Mouse (Mus musculus) limb, embryonic 14.5 days (tissue): ENCODE measurements around the gene Sh2b3. TPM values are rescaled to one million over a fixed set of nuclear protein-coding genes. Genes with fewer than 3 reads are reported as not detected.

ENCODE experiments used
- ATAC-seq: fragments of 200-750 bp; cut with Nextera tagmentation; 2 replicates; pipeline ENCODE4 v1.8.0; 2017; ENCODE audit warnings: low read depth, moderate number of reproducible peaks, moderate TSS enrichment; ENCODE audit not compliant: low FRiP score
- DNase-seq: peaks from one replicate; pipeline ENCODE4 v3.0.0-alpha.2; 2015; ENCODE audit warnings: low spot score
- H3K27ac ChIP-seq: fragments of 300-500 bp; sonication (generic); replicated peaks from 2 replicates; pipeline ENCODE4 v1.5.1; 2014; ENCODE audit warnings: low read depth, mild to moderate bottlenecking, low read length, moderate library complexity, mixed read lengths
- H3K27me3 ChIP-seq: fragments of 300-500 bp; sonication (generic); 2 replicates; pipeline ENCODE4 v1.6.1; 2014; ENCODE audit warnings: low read length, mixed read lengths; ENCODE audit not compliant: control insufficient read depth, insufficient read depth
- H3K36me3 ChIP-seq: fragments of 300-500 bp; sonication (generic); 2 replicates; pipeline ENCODE4 v1.6.1; 2014; ENCODE audit warnings: mild to moderate bottlenecking, low read length, moderate library complexity, mixed read lengths; ENCODE audit not compliant: control insufficient read depth, insufficient read depth
- H3K4me1 ChIP-seq: fragments of 300-500 bp; sonication (generic); 2 replicates; pipeline ENCODE4 v1.6.1; 2014; ENCODE audit warnings: antibody characterized with exemption, low read length, mixed read lengths; ENCODE audit not compliant: control insufficient read depth, insufficient read depth
- H3K4me2 ChIP-seq: fragments of 300-500 bp; sonication (generic); replicated peaks from 2 replicates; pipeline ENCODE4 v1.6.1; 2014; ENCODE audit warnings: low read depth, mild to moderate bottlenecking, low read length, moderate library complexity; ENCODE audit not compliant: severe bottlenecking
- H3K4me3 ChIP-seq: fragments of 300-500 bp; sonication (generic); replicated peaks from 2 replicates; pipeline ENCODE4 v1.5.1; 2014; ENCODE audit warnings: low read length
- H3K9ac ChIP-seq: fragments of 300-500 bp; sonication (generic); 2 replicates; pipeline ENCODE4 v1.6.1; 2014; ENCODE audit warnings: mild to moderate bottlenecking, low read depth, low read length, moderate library complexity; ENCODE audit not compliant: severe bottlenecking
- H3K9me3 ChIP-seq: fragments of 300-500 bp; sonication (generic); 2 replicates; pipeline ENCODE4 v1.6.1; 2016; ENCODE audit warnings: low read length; ENCODE audit not compliant: control insufficient read depth
- POLR2A ChIP-seq: fragments of 200-500 bp; IDR thresholded peaks from 2 replicates; pipeline ENCODE4 v1.8.0; 2012; ENCODE audit warnings: inconsistent platforms, mild to moderate bottlenecking, moderate library complexity, borderline replicate concordance; ENCODE audit not compliant: insufficient read depth, insufficient read length; ENCODE audit errors: extremely low read depth
- WGBS: fragments of 180-500 bp; shearing (Covaris S2); extraction: QIAGEN DNeasy Blood & Tissue Kit; methylation state at CpG from one replicate; pipeline ENCODE4 v1.1.7; 2014; 5-methylcytosine and 5-hydroxymethylcytosine counted together
- polyA plus RNA-seq, 2 experiments: library from polyadenylated mRNA; depleted of rRNA in 1 of 2; stranded (reverse) in 1 of 2; unstranded in 1 of 2; fragments of >200 nt; fragmentation: Nextera tagmentation in 1 of 2; extraction: Ambion mirVana in 1 of 2; gene quantifications; 2 replicates each; pipeline versions ENCODE4 v1.2.1 to v1.2.3; 2012 to 2014

Sh2b3 gene
- polyA plus RNA-seq, 2 experiments = 18.5 to 24.1 TPM

DNA sequence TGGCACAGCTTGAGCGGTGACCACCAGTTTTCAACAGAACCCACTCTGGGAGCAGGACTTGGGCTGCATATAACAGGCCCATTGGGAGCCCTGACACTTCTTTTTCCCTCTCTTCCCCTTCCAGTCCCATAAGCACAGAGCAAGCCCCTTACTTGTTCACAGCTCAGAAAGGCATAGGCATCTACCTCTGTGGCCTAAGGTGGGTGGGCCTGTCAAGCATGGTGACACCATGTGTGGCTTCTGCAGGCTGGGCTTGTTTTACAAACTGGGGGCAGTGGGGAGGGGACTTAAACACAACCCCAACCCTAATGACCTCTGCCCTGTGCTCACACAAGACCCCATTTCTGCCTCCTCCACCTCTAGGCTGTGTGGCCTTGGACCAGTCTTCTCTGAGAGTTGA is 13.8 kb downstream of the Sh2b3 start:
- TF ChIP-seq POLR2A = no peak
- H3K9ac ChIP-seq = no peak overlapping the region
- peaks cover 4% of the 10 kb centered on the region; the same call in 1 of the 2 replicates for H3K27me3 ChIP-seq
- no peak for ATAC-seq
- no peaks in the 10 kb centered on the region for H3K9me3 ChIP-seq
- 82% methylated on average over 1 of the region's 1 CpGs for WGBS
- H3K36me3 ChIP-seq = peaks cover 38% of the 10 kb centered on the region
- H3K27ac ChIP-seq = no peak overlapping the region
- DNase-seq = no peak
- peaks cover 7% of the 10 kb centered on the region; the same call in 1 of the 2 replicates for H3K4me1 ChIP-seq
- H3K4me2 ChIP-seq = no peak overlapping the region
- no peak overlapping the region for H3K4me3 ChIP-seq

DNA sequence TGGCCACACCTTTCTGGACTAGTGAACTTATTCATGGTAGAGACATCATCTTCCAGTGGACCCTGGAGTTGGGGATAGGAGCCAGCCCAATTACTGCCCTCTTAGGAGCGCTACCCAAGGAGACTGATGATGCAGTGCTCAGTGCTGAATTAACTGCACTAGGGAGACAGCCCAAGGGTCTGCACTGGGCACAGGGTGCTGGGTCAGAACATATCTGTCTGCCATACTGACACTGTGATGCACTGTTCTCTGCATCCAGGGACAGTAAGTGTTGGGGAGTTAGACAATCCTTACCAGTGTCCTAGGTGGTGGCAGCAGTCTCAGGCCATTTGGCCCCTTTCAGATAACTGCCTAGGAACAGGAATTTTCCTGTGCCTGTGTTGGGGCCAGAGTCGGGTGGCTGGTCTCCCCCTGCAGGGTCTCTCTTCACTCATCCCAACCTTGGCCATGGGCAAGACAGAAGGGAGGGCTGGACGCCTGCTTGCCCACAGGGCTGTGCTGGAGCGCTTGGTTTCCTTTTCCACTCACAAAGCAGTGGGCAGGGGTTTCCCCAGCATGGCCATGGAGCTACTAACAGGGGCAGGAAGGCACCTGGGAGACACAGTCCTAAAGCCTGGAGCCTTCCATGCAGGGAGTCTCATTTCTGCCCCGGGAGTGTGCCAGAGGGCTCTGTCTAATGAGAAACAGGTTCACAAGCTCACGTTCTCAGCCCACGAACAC is 14.5 kb downstream of the Sh2b3 start:
- Histone ChIP-seq H3K27me3 (no peaks in the 10 kb centered on the region), H3K4me2 (no peak overlapping the region), H3K4me3 (no peak overlapping the region), H3K36me3 (peaks cover 38% of the 10 kb centered on the region), H3K27ac (no peak overlapping the region), H3K9ac (no peak overlapping the region), H3K4me1 (0 out of 2 replicates have a peak, but pooled peaks cover 4% of the 10 kb centered on the region), H3K9me3 (no peaks in the 10 kb centered on the region)
- DNase-seq (no peak), ATAC-seq (no peak)
- whole genome bisulfite sequencing = 35% methylated on average over 5 of the region's 7 CpGs
- TF ChIP-seq POLR2A = no peak

DNA sequence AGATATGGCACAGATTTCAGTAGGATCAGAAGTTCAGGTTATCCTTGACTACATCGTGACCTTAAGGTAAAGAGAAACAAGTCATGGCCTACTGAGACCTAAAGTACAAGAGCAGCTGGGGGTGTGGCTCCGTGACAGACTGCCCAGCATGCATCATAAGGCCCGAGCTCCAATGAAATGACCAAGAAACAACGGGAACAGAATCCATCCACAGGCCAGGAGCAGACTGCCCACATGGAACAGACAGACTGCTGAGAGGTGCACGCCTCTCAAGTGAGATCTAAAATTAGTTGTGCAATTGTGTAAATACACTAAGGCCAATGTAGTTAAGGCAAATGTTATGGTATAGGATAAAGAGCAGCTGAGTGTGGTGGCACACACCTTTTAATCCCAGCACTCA is 15.9 kb downstream of the Sh2b3 start:
- H3K4me1 ChIP-seq = 0 out of 2 replicates have a peak, but pooled peaks cover 4% of the 10 kb centered on the region
- DNase-seq (no peak), ATAC-seq (no peak)
- H3K9me3 ChIP-seq = no peaks in the 10 kb centered on the region
- H3K27me3 ChIP-seq = no peaks in the 10 kb centered on the region
- WGBS = 81% methylated on average over 5 of the region's 5 CpGs
- no peak overlapping the region for H3K27ac ChIP-seq
- no peak overlapping the region for H3K9ac ChIP-seq
- H3K4me2 ChIP-seq = no peak overlapping the region
- no peak overlapping the region for H3K4me3 ChIP-seq
- H3K36me3 ChIP-seq = peaks cover 50% of the 10 kb centered on the region
- no peak for TF ChIP-seq POLR2A

DNA sequence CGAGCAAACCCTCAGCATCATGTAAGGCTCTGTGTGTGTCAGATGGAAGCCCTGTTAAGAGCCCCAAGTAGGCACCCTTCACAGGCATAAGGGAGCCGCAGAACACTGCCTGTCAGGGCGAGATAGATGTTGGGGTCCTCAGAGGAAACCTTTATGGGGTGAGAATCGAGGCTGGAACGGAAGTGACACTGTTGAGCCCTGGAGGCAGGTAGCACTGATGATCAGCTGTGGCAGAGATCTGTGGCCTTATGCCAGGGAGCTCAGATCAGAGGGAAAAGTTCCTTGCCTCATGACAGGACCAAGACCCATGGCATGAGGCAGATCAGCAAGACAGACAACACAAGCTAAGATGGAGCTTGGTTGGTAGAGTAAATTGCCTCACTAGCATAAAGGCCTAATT is 16.3 kb downstream of the Sh2b3 start:
- ATAC-seq (no peak), DNase-seq (no peak)
- no peak overlapping the region for H3K9ac ChIP-seq
- H3K4me1 ChIP-seq = 0 out of 2 replicates have a peak, but pooled peaks cover 4% of the 10 kb centered on the region
- no peaks in the 10 kb centered on the region for H3K9me3 ChIP-seq
- no peak overlapping the region for H3K27ac ChIP-seq
- H3K4me3 ChIP-seq = no peak overlapping the region
- no peak for TF ChIP-seq POLR2A
- WGBS = 79% methylated on average over 5 of the region's 5 CpGs
- no peak overlapping the region for H3K4me2 ChIP-seq
- peaks cover 55% of the 10 kb centered on the region for H3K36me3 ChIP-seq
- H3K27me3 ChIP-seq = no peaks in the 10 kb centered on the region

DNA sequence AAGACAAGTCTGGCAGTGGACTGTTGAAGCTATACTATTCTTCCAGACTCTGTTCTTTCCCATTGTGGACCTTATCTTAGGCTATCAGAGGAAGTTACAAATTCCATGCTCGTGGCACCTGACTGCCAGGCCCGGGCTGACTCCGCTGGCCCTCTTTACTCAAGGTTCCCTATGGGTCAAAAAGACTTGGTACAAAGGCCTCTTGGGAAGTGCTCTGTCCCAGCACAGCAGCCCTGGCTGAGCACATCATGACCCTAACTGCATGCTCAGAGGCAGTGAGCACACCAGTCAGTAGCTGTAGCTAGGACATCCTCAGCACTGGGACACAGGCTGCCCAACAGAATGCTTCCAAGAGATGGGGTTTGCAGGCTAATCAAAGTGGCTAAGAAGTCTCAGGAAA is 16.8 kb downstream of the Sh2b3 start:
- Histone ChIP-seq H3K4me1 (0 out of 2 replicates have a peak, but pooled peaks cover 4% of the 10 kb centered on the region), H3K27me3 (no peaks in the 10 kb centered on the region), H3K27ac (no peak overlapping the region), H3K36me3 (peaks cover 57% of the 10 kb centered on the region), H3K9ac (no peak overlapping the region), H3K4me3 (no peak overlapping the region), H3K4me2 (no peak overlapping the region), H3K9me3 (no peaks in the 10 kb centered on the region)
- no peak for TF ChIP-seq POLR2A
- DNase-seq = no peak
- 92% methylated on average over 3 of the region's 3 CpGs for WGBS
- no peak for ATAC-seq
